In genomic region chr11:22061660-22062059, GRCm38 (mm10) we compare ENCODE assay signal across 23 mouse cellular contexts. TPM values are rescaled to one million over a fixed set of nuclear protein-coding genes. Genes with fewer than 3 reads are reported as not detected.
"Had no signal": no experiment of that assay in that cellular context is flagged by ENCODE, and none has a peak within 500 bp of the region (broad histone marks: within the 10 kb centered on the region; RNA-seq: fewer than 3 reads in every experiment).

No protein-coding gene starts in this region.

- H3K4me1 ChIP-seq: limb, embryonic 12.5 days; limb, embryonic 15.5 days; neural tube, embryonic 13.5 days; stomach, embryonic 15.5 days had no signal

- H3K27me3 ChIP-seq: limb, embryonic 12.5 days; limb, embryonic 15.5 days; midbrain, embryonic 12.5 days; midbrain, embryonic 15.5 days; neural tube, embryonic 13.5 days; stomach, embryonic 15.5 days had no signal

- H3K4me3 ChIP-seq: limb, embryonic 12.5 days; limb, embryonic 15.5 days; midbrain, embryonic 12.5 days; midbrain, embryonic 15.5 days; neural tube, embryonic 13.5 days; stomach, embryonic 15.5 days had no signal

- H3K4me2 ChIP-seq: limb, embryonic 12.5 days; limb, embryonic 15.5 days; liver, embryonic 11.5 days; lung, embryonic 14.5 days; midbrain, embryonic 12.5 days; midbrain, embryonic 15.5 days; neural tube, embryonic 13.5 days; stomach, embryonic 15.5 days had no signal

- H3K36me3 ChIP-seq: midbrain, embryonic 12.5 days; midbrain, embryonic 15.5 days; stomach, embryonic 15.5 days had no signal

- H3K9ac ChIP-seq: limb, embryonic 12.5 days; limb, embryonic 15.5 days; liver, embryonic 14.5 days; liver, postnatal 0 days; lung, embryonic 14.5 days; midbrain, embryonic 12.5 days; midbrain, embryonic 15.5 days; neural tube, embryonic 13.5 days; stomach, embryonic 15.5 days had no signal

- DNase-seq: kidney, adult 8-10 months; kidney, postnatal 14 days; left cerebral cortex, postnatal 4 days; liver, postnatal 0 days; lung, embryonic 14.5 days; retina, postnatal 1 day; right cerebral cortex, postnatal 25 days; spleen, adult 18-20 months; thymus, postnatal 25 days had no signal

- H3K9me3 ChIP-seq: limb, embryonic 12.5 days; limb, embryonic 15.5 days; midbrain, embryonic 12.5 days; midbrain, embryonic 15.5 days; neural tube, embryonic 13.5 days; stomach, embryonic 15.5 days had no signal

- ATAC-seq: intestine, postnatal 0 days; liver, postnatal 0 days; lung, postnatal 0 days; midbrain, embryonic 15.5 days had no signal

- H3K27ac ChIP-seq: limb, embryonic 12.5 days; limb, embryonic 15.5 days; liver, embryonic 14.5 days; macrophage; midbrain, embryonic 12.5 days; midbrain, embryonic 15.5 days; neural tube, embryonic 13.5 days; stomach, embryonic 15.5 days had no signal

RNA-seq across cellular contexts. Expression of gene Otx1, which starts 59.0 kb away (rescaled TPM):
- total RNA-seq: megakaryocyte, adult 5-6 weeks; neutrophil, adult 5-6 weeks had no signal
- polyA plus RNA-seq: intestine, postnatal 0 days; liver, embryonic 14.5 days; liver, postnatal 0 days; macrophage; neural tube, embryonic 13.5 days; thymus, postnatal 0 days had no signal
